Mouse (Mus musculus) intestine, embryonic 14.5 days (tissue): ENCODE results near the gene Mtfr2. TPM values are rescaled to one million over a fixed set of nuclear protein-coding genes. Genes with fewer than 3 reads are reported as not detected.

Experiments used
- ATAC-seq: fragments of 200-750 bp; cut with Nextera tagmentation; replicated peaks from 2 replicates; pipeline ENCODE4 v1.8.0; 2017; ENCODE audit warnings: low read depth, moderate number of reproducible peaks, moderate TSS enrichment, moderate library complexity; ENCODE audit not compliant: low FRiP score, low TSS enrichment
- DNase-seq: peaks from one replicate; pipeline ENCODE4 v3.0.0-alpha.2; 2018; ENCODE audit warnings: low spot score
- H3K27ac ChIP-seq: fragments of 300-500 bp; sonication (generic); 2 replicates; pipeline ENCODE4 v1.5.1; 2014; ENCODE audit warnings: low read depth, mild to moderate bottlenecking, control low read depth
- H3K27me3 ChIP-seq: fragments of 300-500 bp; sonication (generic); replicated peaks from 2 replicates; pipeline ENCODE4 v1.6.1; 2014; ENCODE audit warnings: low read length, control low read depth; ENCODE audit not compliant: control insufficient read depth, insufficient read depth
- H3K36me3 ChIP-seq: fragments of 300-500 bp; sonication (generic); 2 replicates; pipeline ENCODE4 v1.6.1; 2014; ENCODE audit warnings: low read length, control low read depth; ENCODE audit not compliant: control insufficient read depth, insufficient read depth
- H3K4me1 ChIP-seq: fragments of 300-500 bp; sonication (generic); replicated peaks from 2 replicates; pipeline ENCODE4 v1.6.1; 2014; ENCODE audit warnings: low read length, control low read depth, mixed read lengths; ENCODE audit not compliant: control insufficient read depth, insufficient read depth
- H3K4me2 ChIP-seq: fragments of 300-500 bp; sonication (generic); 2 replicates; pipeline ENCODE4 v1.6.1; 2014; ENCODE audit warnings: low read length
- H3K4me3 ChIP-seq: fragments of 300-500 bp; sonication (generic); 2 replicates; pipeline ENCODE4 v1.5.1; 2014; ENCODE audit warnings: low read depth, low read length, control low read depth, mixed read lengths
- H3K9ac ChIP-seq: fragments of 300-500 bp; sonication (generic); 2 replicates; pipeline ENCODE4 v1.6.1; 2014; ENCODE audit warnings: mild to moderate bottlenecking, low read length
- H3K9me3 ChIP-seq: fragments of 300-500 bp; sonication (generic); 2 replicates; pipeline ENCODE4 v1.6.1; 2016; ENCODE audit warnings: low read length, control low read depth; ENCODE audit not compliant: control insufficient read depth
- WGBS: fragments of 180-500 bp; shearing (Covaris S2); extraction: QIAGEN DNeasy Blood & Tissue Kit; methylation state at CpG from one replicate; pipeline ENCODE4 v1.1.7; 2014; 5-methylcytosine and 5-hydroxymethylcytosine counted together
- polyA plus RNA-seq: library from polyadenylated mRNA; unstranded; fragments of >200 nt; fragmentation: Nextera tagmentation; extraction: Ambion mirVana; gene quantifications from 2 replicates; pipeline ENCODE4 v1.2.1, GENCODE M21; 2014

Mtfr2 gene
- polyA plus RNA-seq, 1 experiment from 2014 or later: 2.7 TPM

DNA sequence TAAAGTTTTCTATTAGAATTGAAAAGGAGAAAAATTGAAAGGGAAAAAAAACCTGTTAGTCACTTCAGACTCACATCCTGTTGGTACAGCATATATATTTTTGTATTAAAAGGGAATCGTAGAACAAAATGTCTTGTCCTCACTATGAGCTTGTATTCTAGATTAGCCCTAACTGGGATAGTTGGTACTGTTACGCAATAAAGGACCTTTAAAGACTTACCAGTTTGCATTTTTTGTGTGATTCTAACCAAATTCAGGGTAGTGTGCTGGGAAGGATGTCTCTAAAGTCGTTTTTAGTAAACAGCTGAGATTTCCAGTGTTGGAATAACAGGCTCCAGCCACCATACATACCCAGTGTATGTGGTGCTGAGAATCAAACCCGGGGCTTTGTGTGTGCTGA is 33.6 kb upstream of the Mtfr2 start:
- no peaks in the 10 kb centered on the region for H3K27me3 ChIP-seq
- peaks cover 14% of the 10 kb centered on the region for H3K4me1 ChIP-seq
- ATAC-seq (no peak), DNase-seq (no peak)
- H3K4me2 ChIP-seq: peak overlapping the region; percentile 59
- no peaks in the 10 kb centered on the region for H3K9me3 ChIP-seq
- no peak overlapping the region for H3K27ac ChIP-seq
- H3K36me3 ChIP-seq: peaks cover 17% of the 10 kb centered on the region
- H3K4me3 ChIP-seq: no peak overlapping the region
- WGBS: 86% methylated on average over 4 of the region's 4 CpGs
- no peak overlapping the region for H3K9ac ChIP-seq

DNA sequence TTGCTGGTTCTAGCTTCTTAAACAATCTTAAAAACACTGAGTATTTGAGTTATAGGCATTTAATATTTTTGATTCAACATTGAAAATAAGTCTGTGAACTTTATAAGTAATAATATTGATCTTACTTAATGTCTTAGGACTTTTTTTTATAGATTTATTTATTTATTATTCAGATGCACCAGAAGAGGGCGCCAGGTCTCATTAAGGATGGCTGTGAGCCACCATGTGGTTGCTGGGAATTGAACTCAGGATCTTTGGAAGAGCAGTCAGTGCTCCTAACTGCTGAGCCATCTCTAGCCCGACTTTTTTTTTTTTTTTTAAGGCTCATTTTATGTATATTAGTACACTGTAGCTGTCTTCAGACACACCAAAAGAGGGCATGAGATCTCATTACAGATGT is 32.8 kb upstream of the Mtfr2 start:
- Histone ChIP-seq H3K27ac (no peak overlapping the region), H3K27me3 (no peaks in the 10 kb centered on the region), H3K4me2 (no peak overlapping the region), H3K9me3 (no peaks in the 10 kb centered on the region), H3K4me1 (peaks cover 14% of the 10 kb centered on the region), H3K4me3 (no peak overlapping the region), H3K36me3 (peaks cover 24% of the 10 kb centered on the region), H3K9ac (no peak overlapping the region)
- ATAC-seq (no peak), DNase-seq (no peak)
- WGBS: 61% methylated on average over 2 of the region's 2 CpGs

DNA sequence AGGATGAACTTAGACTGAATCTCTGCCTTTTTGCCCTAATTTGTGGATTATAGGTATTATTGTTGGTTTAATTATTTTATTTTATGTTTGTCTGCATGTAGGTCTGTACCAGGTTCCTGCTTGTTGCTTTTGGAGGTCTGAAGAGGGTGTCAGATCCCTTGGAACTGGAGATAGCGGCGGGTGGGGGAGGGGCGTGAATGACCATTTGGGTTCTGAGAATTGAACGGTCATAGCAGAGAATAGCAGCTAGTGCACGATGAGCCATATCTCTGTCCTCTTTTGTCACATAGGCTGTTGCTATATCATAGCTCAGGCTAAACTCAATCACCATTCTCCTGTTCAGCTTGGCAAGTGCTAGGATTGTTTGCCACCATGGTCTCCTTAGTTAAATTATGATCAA is 30.1 kb upstream of the Mtfr2 start:
- Histone ChIP-seq H3K4me3 (no peak overlapping the region), H3K9ac (no peak overlapping the region), H3K4me1 (0 out of 2 replicates have a peak, but pooled peaks cover 4% of the 10 kb centered on the region), H3K9me3 (no peaks in the 10 kb centered on the region), H3K36me3 (peaks cover 47% of the 10 kb centered on the region), H3K27ac (no peak overlapping the region), H3K27me3 (no peaks in the 10 kb centered on the region), H3K4me2 (no peak overlapping the region)
- 84% methylated on average over 5 of the region's 5 CpGs for WGBS
- no peak for DNase-seq
- no peak for ATAC-seq

DNA sequence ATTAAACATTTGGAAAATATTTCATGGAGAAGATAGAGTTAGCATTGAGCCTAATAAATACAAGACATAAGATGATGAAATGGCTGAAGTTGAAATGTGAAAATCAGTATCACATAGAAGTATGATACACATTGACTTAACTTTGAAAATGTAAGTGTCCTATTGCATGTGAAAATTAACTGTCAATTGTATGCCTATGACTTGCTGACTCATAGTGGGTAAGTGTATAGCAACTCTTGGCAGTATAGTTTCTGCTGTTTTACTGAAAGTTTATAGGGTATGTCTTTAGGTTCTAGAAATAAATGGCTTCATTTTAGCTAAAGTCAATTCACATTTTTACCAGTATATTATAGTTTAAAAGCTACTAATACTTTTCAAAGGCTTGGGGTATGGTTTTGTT is 21.3 kb upstream of the Mtfr2 start:
- H3K9me3 ChIP-seq: no peaks in the 10 kb centered on the region
- H3K27ac ChIP-seq: no peak overlapping the region
- no peak overlapping the region for H3K4me2 ChIP-seq
- ATAC-seq (no peak), DNase-seq (no peak)
- no peak overlapping the region for H3K9ac ChIP-seq
- peaks cover 95% of the 10 kb centered on the region for H3K36me3 ChIP-seq
- no peaks in the 10 kb centered on the region for H3K4me1 ChIP-seq
- H3K27me3 ChIP-seq: no peaks in the 10 kb centered on the region
- no peak overlapping the region for H3K4me3 ChIP-seq

DNA sequence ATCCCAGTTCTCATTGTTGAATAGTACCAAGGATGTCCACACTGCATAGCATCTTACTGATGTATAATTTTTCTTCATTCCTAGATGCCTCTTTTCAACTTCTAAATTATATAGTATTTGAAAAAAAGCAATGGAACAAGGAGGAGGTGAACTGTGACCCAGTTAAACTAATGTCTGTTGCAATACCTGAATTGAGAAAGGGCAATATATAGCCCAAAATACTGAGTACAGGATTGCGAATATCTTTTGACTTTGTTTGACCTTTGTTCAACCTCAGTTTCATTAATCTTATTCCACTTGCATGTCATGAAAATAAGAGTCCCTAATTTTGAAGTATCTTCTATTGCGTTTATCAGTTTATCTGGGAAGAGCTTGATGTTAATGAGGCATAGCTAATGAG is 16.3 kb upstream of the Mtfr2 start:
- Histone ChIP-seq H3K36me3 (peaks cover 95% of the 10 kb centered on the region), H3K4me1 (no peaks in the 10 kb centered on the region), H3K9ac (no peak overlapping the region), H3K4me2 (no peak overlapping the region), H3K27ac (no peak overlapping the region), H3K4me3 (no peak overlapping the region), H3K9me3 (no peaks in the 10 kb centered on the region), H3K27me3 (no peaks in the 10 kb centered on the region)
- no peak for ATAC-seq
- WGBS: 88% methylated on average over 2 of the region's 2 CpGs
- no peak for DNase-seq

DNA sequence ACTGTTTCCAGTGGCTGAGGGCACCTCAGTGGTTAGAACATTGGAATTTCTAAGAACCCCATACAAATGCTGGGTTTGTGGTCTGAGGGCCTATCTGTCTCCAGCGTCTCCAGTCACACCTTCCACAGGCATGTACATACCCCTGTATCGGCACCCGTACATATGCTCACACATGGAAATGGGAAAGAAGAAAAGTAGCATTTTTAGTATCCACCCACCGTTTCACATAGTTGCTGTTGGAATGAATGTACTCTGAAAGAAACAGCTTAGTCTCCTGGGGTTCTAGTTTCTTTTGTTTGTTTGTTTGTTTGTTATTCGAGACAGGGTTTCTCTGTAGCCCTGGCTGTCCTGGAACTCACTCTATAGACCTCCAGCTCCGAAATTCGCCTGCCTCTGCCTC is 9.7 kb upstream of the Mtfr2 start:
- Histone ChIP-seq H3K36me3 (peaks cover 97% of the 10 kb centered on the region), H3K9me3 (no peaks in the 10 kb centered on the region), H3K4me1 (no peaks in the 10 kb centered on the region), H3K4me2 (no peak overlapping the region), H3K27ac (no peak overlapping the region), H3K9ac (no peak overlapping the region), H3K4me3 (no peak overlapping the region), H3K27me3 (no peaks in the 10 kb centered on the region)
- DNase-seq (no peak), ATAC-seq (no peak)
- WGBS: 93% methylated on average over 7 of the region's 7 CpGs

DNA sequence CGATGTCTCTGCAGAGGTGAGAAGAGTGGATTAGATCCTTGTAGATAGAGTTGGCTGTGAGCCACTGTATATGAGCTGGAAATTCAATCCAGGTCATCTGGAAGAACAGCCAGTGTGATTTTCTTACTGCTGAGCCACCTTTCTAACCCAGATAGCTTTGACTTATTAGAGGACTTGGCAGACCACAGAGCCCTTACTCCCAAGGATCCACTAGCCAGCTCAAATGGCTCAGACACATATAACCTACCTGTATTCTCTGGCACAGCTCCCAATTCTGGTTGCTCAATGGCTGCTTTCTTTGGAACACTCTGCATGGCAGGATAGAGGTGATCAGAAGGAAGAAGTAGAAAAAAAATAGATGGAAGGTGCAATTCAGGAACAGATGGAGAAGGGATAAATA is 1.8 kb upstream of the Mtfr2 start:
- Histone ChIP-seq H3K36me3 (peaks cover 60% of the 10 kb centered on the region), H3K9me3 (no peaks in the 10 kb centered on the region), H3K4me1 (peaks cover 5% of the 10 kb centered on the region), H3K4me3 (no peak overlapping the region), H3K4me2 (no peak overlapping the region), H3K9ac (no peak overlapping the region), H3K27me3 (no peaks in the 10 kb centered on the region), H3K27ac (no peak overlapping the region)
- DNase-seq (no peak), ATAC-seq (no peak)
- WGBS: 80% methylated on average over 1 of the region's 1 CpGs

DNA sequence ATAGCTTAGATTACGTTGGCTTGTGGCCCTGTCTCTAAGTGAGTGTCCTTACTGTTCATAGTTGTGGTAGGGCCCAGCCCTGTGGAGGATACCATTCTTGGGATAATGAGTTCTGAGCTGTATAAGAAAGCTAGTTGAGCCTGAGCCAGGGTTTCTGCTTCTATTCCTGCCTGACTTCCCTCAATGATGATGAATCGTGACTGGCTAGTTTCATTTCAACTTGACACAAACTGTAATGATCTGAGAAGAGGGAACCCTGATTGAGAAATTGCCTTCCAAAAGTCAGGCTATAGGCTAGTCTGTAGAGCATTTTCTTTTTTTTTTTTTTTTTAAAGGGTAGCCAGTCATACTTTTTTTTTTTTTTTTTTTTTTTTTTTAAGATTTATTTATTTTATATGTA is 1.3 kb downstream of the Mtfr2 start:
- ATAC-seq (no peak), DNase-seq (no peak)
- H3K9me3 ChIP-seq: no peaks in the 10 kb centered on the region
- H3K36me3 ChIP-seq: peaks cover 31% of the 10 kb centered on the region
- no peaks in the 10 kb centered on the region for H3K27me3 ChIP-seq
- no peak overlapping the region for H3K4me2 ChIP-seq
- peaks cover 5% of the 10 kb centered on the region for H3K4me1 ChIP-seq
- H3K27ac ChIP-seq: no peak overlapping the region
- WGBS: 91% methylated on average over 2 of the region's 2 CpGs
- no peak overlapping the region for H3K4me3 ChIP-seq
- H3K9ac ChIP-seq: no peak overlapping the region

DNA sequence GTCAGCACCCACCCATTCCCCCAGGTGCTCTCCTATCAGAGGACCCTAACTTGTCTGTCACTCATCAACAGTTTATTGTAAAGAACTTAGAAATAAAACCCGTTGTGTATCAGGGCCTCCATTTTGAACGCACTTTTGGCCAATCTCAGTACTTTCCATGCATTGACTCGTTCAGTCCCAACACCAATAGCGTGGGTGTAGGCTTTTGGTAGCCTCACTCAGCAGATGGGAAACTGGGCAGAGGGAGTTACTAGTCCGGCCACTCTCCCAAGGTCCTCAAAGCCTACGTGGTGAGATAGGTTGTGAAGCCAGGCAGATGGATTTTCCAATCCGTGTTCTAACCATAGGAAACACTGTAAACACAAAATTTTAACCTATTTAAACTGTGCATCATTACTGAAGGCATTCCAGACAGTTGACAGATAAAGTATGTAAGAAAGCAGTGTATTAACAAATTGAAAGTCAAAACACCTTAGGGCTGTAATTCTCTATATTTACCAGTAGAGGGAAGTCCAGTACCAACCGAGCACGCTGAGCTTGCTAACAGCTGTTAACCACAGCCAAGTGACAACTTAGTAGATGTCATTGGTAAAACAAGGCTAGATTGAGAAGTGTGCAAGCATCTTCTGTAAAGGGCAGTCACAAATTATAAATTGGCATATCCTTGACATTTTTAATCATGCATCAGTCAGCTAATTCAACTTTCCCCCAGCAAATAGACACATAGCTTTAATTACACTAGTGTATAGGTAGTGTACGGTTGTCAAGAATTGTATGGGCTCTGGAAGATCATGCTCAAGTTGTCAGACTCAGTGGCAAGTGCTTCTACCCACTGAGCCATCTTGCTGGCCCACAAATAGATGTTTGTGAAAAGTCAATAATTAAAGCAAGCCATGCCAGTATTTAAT is 14.2 kb downstream of the Mtfr2 start:
- Histone ChIP-seq H3K27me3 (no peaks in the 10 kb centered on the region), H3K27ac (no peak overlapping the region), H3K4me3 (no peak overlapping the region), H3K4me1 (no peaks in the 10 kb centered on the region), H3K9ac (no peak overlapping the region), H3K4me2 (no peak overlapping the region), H3K36me3 (peaks cover 17% of the 10 kb centered on the region), H3K9me3 (no peaks in the 10 kb centered on the region)
- ATAC-seq: no peak
- 62% methylated on average over 10 of the region's 10 CpGs for WGBS
- DNase-seq: no peak
